Mouse (Mus musculus): Measurements from ENCODE around the gene Wdr59.

- no peak for TF ChIP-seq CTCF (IDR thresholded peaks at IDR 0.05; ENCODE audit: borderline replicate concordance, control insufficient read depth, extremely low read depth, insufficient read depth, low read length, poor library complexity)
- TF ChIP-seq POLR2A (IDR thresholded peaks at IDR 0.05; ENCODE audit: control insufficient read depth, extremely low read depth, insufficient read depth, low read length, poor library complexity), result no peak
Observed at GRCm38 (mm10) chr8:111517466-111517865, 4.4 kb downstream of the Wdr59 start.
